Mouse (Mus musculus) G1E (cell line): Measurements from ENCODE around the gene Fam198b.

Source experiments
- GATA1 ChIP-seq: IDR thresholded peaks from 2 replicates; pipeline ENCODE4 v1.6.1; 2012; ENCODE audit warnings: borderline replicate concordance, low read length, inconsistent platforms, mixed read lengths
- TAL1 ChIP-seq: conservative IDR thresholded peaks from 2 replicates; pipeline ENCODE4 v1.6.1; 2012; ENCODE audit warnings: low read depth, low read length, inconsistent platforms, mixed read lengths

DNA sequence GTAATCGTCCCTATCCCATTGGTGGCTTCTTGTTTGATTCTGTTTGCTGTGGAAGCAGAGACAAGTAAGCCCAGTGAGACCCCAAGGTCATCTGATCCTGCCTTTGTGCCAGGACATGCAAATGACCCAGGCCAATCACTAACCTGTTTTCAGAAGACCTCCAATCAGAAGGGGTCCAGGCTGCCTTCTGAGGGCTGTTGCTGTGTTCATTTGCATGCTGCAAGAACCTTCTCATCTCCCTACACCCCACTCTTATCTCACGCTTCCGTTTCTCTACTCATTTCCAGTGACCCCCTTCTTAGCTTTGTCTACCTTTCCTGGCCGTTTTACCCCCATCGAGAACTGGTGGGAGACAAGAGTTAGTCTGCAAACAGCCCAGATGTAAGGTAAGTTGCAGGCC is at the start of gene Fam198b:
- TF ChIP-seq GATA1 (no peak), TAL1 (no peak)
